In the genomic region with DNA sequence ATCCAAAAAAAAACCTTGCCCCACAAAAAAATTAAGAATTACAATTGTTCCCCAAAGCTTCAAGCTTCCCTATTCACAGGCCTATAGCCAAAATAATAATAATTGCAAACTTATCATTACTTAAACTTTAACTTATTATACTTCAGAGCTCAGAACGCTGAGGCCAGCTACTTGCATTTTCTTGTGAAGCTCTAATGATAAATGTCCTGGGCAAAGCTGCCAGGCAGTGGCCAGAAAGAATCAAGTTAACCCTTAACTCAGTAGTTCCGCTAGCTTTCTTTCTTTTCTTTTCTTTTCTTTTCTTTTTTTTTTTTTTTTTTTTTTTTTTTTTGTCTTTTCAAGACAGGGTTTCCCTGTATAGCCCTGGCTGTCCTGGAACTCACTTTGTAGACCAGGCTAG, we compare ENCODE assay signal across 12 mouse cellular contexts. TPM values are rescaled to one million over a fixed set of nuclear protein-coding genes. Genes with fewer than 3 reads are reported as not detected.
DNase-seq lines count a peak whose midpoint lies in the region; TF ChIP-seq lines count a peak whose summit lies in the region.
"Not testable (repeated sequence)": the region's sequence is repeated elsewhere in the genome, so short reads cannot be mapped to it uniquely, and the experiment has no call there.
"Had no signal": no experiment of that assay in that cellular context is flagged by ENCODE, and none has a peak within 500 bp of the region (broad histone marks: within the 10 kb centered on the region; RNA-seq: fewer than 3 reads in every experiment).

No protein-coding gene starts in this region.

- H3K4me1 ChIP-seq in kidney, adult 2 months (ENCODE audit: control insufficient read depth, insufficient read depth, low read length) = not testable (repeated sequence)

- DNase-seq in kidney, adult 11 months = peak; percentile 13
- DNase-seq in kidney, adult 2 months = peak; percentile 61
- DNase-seq in kidney, adult 8-10 months = peak; percentile 20 to 26
- DNase-seq in kidney, adult 9 months = peak; percentile 60
- peak; percentile 13 to 28 for DNase-seq in kidney, postnatal 36 days

- H3K36me3 ChIP-seq in kidney, adult 2 months (ENCODE audit: control insufficient read depth, insufficient read depth, low read length) = not testable (repeated sequence)

- H3K27me3 ChIP-seq in kidney, adult 2 months (replicated peaks; ENCODE audit: control insufficient read depth, insufficient read depth, low read length) = not testable (repeated sequence)

- 49% methylated on average over 2 of the region's 2 CpGs for WGBS in kidney, adult 2 months

- TF ChIP-seq POLR2A in kidney, adult 2 months (IDR thresholded peaks at IDR 0.05; ENCODE audit: low read depth, low read length) = not testable (repeated sequence)

- not testable (repeated sequence) for H3K4me3 ChIP-seq in kidney, adult 2 months (ENCODE audit: insufficient read depth, low read depth, low read length)

- not testable (repeated sequence) for H3K27ac ChIP-seq in kidney, adult 2 months (ENCODE audit: insufficient read depth, low read depth, low read length)

- TF ChIP-seq CTCF in kidney, adult 2 months (conservative IDR thresholded peaks at IDR 0.05; ENCODE audit: insufficient read depth, insufficient read length, low read depth, low read length) = not testable (repeated sequence)

RNA-seq across cellular contexts. Expression of a gene that starts 4.4 kb away (rescaled TPM):
- polyA plus RNA-seq in kidney, adult 2 months (2012; rRNA removed) = not detected in 2 replicates
- polyA plus RNA-seq: adrenal gland, adult 2 months; brain, embryonic 14.5 days; C2C12; CD4-positive, CD25-positive, alpha-beta regulatory T cell, adult 4 months; G1E; Patski had no signal

RNA-seq across cellular contexts. Expression of a gene that starts 7.0 kb away (rescaled TPM):
- 0.94 and 1.1 TPM in 2 replicates for polyA plus RNA-seq in kidney, adult 2 months (2012; rRNA removed)

RNA-seq across cellular contexts. Expression of a gene that starts 37.2 kb away (rescaled TPM):
- polyA plus RNA-seq in kidney, adult 2 months (2012; rRNA removed) = not detected in 2 replicates
- polyA plus RNA-seq: activated CD4-positive, CD25-positive, alpha-beta regulatory T cell, adult 4 months; adrenal gland, adult 2 months; brain, embryonic 14.5 days; C2C12; CD4-positive, CD25-positive, alpha-beta regulatory T cell, adult 4 months; G1E; Patski had no signal

RNA-seq across cellular contexts. Expression of a gene that starts 55.2 kb away (rescaled TPM):
- polyA plus RNA-seq in kidney, adult 2 months (2012; rRNA removed) = not detected in 2 replicates
- polyA plus RNA-seq: activated CD4-positive, CD25-positive, alpha-beta regulatory T cell, adult 4 months; adrenal gland, adult 2 months; C2C12; CD4-positive, CD25-positive, alpha-beta regulatory T cell, adult 4 months; G1E; Patski had no signal
